Mouse (Mus musculus): ENCODE results near the gene Plbd1.

Plbd1 gene

DNA sequence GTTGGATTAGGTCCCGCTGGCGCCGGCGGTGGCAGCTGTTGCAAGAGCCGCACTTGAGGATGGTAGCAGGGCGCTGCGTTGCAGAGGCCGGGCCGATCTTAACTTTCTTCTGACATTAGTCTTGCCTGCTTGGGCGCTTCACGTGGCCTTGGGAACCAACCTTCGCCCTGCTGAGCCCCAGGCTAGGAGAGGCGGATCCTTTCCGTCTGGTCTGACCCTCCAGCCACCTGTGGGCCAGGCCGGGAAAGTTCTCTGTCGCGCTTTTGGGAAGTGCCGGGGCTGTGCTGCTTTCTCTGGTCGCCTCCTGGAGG is at the start of gene Plbd1:
Gene Plbd1 (minus strand): TSS at position 223 of the 311 bp plus-strand sequence.
- peak; percentile 75 for DNase-seq (ENCODE audit: low read depth, low spot score)

DNA sequence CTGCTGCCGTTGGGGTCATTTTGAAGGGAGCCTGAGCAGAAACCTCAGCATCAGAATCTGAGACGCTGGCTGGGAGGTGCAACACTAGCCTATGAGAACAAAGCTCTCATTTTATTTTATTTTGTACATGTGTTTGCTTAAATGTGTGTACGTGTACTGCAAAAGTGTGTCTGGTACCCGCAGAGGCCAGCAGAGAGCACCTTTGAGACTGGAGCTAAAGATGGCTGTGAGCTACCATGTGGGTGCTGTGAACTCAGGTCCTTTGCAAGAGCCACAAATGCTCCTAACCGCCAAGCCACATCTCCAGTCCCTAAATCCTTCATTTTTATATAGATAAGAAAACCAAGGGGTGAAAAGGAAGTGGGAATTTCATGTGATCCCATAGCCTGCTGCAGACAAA is 48.7 kb upstream of the Plbd1 start:
- no peak for DNase-seq (ENCODE audit: low read depth, low spot score)

DNA sequence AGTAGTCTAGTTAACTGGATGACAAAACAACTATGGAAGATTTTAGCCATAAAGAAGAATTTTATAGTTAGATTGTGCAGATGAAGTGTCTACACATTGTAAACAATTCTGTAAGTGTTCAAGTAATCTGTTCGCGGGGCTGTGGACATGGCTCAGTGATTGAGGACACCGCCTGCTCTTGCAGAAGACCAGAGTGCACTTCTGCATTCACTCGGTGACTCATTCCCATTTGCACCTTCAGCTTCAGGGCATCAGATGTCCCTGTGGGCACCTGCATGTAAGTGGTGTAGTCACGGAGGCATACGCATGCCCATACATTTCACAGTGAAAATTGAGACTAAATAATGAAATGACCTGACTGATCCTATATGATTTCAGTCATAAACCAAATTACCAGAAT is 46.9 kb upstream of the Plbd1 start:
- no peak for DNase-seq (ENCODE audit: low read depth, low spot score)

DNA sequence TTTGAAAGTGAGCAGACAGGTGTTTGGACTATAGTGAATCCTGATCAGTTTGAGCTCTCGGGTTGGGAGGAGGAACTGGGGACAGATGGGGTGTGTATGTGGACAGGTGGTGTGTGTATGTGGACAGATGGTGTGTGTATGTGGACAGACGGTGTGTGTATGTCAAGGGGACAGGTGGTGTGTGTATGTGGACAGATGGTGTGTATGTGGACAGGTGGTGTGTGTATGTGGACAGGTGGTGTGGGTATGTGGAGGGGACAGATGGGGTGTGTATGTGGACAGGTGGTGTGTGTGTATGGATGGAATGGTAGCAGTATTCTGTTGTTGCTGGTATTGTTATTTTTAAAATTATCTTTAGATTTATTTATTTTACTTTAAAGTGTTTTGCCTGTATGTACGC is 40.1 kb upstream of the Plbd1 start:
- DNase-seq (ENCODE audit: low read depth, low spot score): no peak

DNA sequence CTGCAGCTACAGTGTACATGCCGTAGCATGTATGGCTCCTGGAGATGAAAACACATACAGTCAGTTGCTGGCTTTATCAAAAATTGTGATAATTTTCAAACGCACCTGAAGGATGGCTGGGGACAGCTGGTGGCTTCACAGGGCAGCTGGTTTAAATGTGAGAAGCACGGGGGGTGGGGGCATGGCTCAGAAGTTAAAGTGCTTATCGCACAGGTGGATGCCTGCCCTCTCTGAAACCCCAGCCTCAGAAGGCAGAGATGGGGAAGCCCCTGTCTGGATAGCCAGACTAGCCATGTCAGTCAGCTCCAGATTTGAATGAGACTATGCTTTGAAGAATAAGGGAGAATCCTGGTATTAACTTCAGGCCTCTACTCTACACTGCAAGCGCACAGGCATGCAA is 39.5 kb upstream of the Plbd1 start:
- no peak for DNase-seq (ENCODE audit: low read depth, low spot score)

DNA sequence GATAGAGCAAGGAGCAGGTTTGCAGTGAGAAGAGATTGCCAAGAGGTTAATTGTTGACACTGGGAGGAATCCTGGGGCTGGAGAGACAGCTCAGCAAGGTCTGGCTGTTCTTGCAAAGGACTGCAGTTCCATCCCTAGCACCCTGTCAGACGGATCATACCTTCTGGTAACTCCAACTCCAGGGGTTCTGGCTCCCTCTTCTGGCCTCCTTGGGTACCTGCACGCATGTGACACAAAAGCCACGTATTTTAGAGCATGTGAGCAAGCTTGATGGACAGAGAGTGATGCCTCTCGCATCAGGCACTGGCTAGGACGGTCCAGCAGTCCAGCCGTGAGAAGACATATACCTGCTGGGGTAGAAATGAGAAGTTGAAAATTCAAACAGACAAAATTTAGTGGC is 29.6 kb upstream of the Plbd1 start:
- DNase-seq (ENCODE audit: low read depth, low spot score): no peak

DNA sequence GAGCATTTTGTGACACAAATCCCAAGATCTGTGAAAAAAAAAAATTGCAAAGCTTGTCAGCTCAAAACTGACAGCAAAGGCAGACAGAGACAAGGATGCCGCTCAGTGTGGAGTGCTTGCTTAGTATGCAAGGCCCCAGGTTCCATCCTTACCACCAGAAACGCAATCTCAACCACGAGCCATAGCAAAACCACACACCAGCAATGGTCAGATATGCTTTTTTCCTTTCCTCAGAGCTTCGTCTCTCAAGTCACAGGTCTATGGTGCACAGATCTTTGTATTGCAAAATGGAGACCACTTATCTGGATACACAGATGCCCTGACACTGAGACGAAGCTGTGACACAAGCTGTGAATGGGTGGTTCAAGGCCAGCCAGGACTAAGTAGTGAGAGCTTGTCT is 28.8 kb upstream of the Plbd1 start:
- DNase-seq (ENCODE audit: low read depth, low spot score): no peak

DNA sequence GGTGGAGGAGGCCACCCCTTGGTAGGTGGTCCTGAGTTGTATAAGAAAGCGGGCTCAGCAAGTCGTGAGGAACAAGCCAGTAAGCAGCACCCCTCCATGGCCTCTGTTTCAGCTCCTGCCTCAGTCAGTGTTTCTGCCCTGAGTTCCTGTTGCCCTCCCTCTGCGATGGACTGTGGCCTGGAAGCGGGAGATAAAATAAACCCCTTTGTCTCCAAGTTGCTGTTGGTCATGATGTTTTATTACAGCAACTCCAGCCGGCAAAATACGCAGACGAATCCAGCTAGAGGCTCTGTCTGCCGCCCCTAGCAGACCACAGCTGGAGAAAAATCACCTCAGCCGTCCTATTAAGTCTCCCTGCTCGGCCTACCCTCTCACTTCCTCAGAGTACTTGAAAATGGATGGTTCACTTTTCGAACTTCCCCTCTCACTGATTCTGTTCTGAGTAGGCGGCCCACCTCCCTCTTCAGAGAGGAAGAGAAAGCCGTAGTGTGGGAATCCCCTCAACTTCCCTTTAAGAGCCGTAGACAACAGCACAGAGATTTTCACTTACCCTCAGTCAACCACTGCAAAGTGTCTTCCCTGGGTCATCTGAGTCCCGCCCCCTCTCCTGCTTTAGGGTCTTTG is 28.2 kb upstream of the Plbd1 start:
- DNase-seq (ENCODE audit: low read depth, low spot score): peak; percentile 37

DNA sequence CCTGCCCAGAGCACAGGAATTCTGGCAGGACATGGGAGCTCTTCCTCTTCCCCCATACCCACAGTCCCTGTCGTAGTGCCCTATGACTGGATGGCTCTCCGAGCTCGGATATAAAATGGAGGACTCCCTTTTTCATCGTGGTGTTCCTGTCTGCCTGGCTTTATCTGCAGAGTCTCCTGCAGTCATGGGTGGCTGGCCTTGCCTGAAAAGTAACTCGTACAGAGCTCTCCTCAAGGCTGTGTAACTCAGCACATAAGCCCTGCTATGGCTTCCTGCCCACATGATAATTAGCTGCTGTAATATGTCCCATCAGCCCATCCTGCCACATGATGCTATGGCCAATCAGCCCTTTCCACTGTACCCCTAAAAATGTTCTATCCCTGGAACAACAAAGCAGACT is 23.7 kb upstream of the Plbd1 start:
- no peak for DNase-seq (ENCODE audit: low read depth, low spot score)

DNA sequence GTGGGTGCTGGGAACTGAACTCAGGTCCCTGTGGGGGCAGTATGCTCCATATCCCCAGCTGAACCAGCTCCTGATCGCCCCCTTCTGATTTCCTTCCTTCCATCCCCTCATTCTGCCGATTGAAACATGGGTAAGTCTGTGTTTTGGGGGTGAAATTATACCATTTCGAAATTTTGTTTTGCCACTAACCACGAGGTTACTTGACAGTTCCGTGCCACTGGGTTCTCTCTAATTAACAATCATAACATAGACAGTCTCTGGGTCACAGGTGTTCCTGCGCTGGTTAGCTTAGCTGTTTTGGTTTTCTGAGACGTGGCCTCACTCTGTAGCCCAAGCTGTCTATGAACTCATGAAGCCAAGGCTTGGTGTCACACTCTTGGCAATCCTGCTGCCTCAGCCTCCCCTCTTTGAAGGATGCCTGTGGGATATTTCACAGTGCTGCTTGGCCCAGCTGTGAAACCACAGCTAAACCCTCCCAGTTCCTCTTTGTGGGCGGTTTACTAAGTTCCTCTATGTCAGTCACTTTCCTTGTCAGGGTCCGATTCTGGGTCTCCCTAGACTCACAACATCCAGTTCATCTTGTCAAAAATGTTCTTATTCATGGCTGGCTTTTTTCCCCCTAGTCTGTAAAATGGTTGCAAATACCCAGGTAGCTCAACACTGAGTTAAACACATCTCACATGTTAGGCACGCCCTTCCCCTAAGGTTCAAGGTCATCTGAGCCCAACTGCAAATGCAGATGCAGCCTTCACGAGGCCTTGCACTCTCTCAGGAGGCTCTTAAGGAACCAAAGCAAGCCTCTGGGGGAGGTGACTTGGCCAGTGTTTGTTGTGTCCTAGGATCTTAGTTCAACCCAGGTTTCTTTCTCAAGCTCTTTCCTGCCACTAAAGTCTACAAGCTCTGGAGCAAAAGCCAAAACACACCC is 21.9 kb upstream of the Plbd1 start:
- DNase-seq (ENCODE audit: low read depth, low spot score): peak; percentile 47

DNA sequence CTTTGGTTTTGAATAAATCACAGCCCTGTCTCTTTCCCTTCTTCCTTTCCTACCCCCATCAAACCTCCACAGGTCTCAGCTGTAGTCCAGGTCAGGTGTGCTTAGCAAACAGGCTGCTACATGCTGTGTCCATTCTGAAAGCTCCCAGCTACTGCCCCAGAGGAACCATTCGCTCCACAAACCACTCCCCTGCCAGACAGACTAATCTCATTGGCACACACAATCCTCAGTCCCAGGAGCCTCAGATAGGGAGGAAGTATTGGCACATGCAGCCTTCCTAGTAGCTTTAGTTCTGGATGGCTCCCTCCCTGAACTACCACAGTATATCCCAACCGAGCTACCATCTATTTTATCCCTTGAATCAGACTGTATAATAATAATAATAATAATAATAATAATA is 17.7 kb upstream of the Plbd1 start:
- no peak for DNase-seq (ENCODE audit: low read depth, low spot score)

DNA sequence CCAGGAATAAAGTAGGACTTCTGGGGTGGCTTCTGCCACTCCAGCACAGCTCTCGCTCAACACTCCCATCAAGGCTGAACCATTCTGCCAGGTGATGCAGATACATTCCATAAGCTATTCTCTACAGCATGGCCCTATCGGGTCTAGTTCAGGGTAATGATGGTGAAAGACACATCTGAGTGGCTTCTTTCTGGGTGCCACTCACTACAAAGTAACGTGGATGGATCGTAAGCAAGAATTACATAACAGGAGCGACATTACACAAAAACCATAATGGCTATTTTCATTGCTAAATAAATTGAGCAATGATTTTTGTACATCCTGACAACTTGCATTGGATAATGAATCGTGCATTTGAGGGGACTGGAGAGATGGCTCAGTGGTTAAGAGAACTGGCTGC is 13.2 kb upstream of the Plbd1 start:
- DNase-seq (ENCODE audit: low read depth, low spot score): no peak

DNA sequence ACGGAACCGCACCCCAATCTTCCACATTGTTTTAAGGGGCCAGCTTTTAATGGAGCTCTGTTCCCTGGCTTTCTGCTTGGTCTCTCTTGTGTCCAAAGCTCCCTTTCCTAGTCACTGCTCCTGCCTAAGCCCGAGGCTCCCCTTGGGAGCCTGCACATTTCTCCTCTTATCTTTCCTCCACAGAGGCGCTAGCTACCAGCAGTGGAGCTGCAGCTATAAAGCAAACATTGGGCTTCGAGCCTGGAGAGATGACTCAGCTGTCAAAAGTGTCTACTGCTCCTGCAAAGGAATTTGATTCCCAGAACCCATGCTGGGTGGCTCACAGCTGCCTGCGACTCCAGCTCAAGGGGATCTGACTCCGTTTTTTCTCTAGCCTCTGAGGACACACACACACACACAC is 10.7 kb upstream of the Plbd1 start:
- DNase-seq (ENCODE audit: low read depth, low spot score): peak; percentile 68

DNA sequence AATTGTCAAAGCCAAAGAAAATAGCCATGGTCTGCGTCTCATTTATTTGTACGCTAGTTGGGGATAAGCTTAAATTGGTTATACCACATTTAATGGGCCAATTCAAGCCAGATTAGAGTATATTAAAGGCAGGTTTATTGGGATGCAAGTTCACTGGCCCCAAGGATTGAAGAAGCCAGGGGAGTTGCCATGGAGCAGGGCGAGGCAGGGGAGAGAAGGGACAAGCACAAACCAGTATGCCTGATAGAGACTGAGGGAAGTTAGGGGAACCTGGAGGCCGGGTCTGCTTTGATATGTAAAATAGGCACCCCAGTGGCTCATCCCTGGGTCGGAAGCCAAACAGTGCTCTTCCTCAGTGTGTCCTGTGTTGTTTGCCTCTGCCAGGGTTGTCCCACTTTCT is 7.5 kb upstream of the Plbd1 start:
- no peak for DNase-seq (ENCODE audit: low read depth, low spot score)

DNA sequence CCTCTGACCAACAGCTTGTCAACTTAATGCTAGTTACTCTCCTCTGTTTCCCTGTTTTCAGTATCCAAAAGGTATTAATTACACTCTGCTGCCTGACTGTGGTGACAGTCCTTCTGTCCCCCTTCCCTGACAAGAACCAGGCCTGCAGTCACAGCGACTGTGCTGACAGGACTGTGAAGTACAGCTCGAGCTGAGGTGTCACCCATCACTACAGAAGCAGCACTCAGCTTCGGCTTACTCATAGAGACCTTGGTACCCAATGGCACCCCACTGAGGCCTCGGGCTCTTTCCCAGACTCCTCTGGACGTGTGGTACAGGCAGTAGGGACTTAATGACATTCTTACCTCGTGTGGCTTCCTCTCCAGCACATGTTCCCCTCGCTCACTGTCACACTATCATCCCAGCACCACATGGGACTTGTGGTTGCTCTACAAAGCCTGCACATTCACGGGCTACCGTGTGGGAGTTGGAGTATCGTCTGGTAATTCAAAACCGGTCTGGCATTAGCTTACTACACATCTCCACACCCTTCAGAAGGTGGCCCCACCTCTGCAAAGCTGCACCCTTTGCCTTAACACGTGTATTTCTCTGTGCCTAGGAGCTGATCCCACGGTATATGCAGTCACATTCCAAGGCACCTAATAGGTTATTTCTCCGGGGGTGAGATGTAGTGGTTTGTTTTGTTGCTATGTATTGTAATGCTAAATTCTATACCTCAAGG is 6.7 kb upstream of the Plbd1 start:
- DNase-seq (ENCODE audit: low read depth, low spot score): no peak

DNA sequence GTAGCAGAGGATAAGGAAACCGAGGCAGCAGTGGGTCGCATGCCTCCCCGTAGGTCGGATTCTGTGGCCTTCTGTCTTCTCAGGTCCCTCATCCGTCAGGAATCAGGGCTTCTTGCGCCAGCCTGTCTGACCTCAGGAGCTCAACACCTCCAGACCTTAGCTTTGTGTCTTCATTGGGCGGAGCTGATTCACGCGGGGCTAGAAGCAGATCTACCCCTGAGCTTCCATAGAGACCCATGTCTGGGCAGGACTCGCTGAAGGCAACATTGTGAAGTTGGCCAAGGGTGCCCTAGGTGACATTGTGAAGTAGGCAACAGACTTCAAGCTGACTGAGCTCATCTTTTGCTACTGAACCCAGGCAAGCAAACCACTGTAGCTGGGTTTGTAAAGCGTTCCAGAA is 335 bp upstream of the Plbd1 start:
- no peak for DNase-seq (ENCODE audit: low read depth, low spot score)

DNA sequence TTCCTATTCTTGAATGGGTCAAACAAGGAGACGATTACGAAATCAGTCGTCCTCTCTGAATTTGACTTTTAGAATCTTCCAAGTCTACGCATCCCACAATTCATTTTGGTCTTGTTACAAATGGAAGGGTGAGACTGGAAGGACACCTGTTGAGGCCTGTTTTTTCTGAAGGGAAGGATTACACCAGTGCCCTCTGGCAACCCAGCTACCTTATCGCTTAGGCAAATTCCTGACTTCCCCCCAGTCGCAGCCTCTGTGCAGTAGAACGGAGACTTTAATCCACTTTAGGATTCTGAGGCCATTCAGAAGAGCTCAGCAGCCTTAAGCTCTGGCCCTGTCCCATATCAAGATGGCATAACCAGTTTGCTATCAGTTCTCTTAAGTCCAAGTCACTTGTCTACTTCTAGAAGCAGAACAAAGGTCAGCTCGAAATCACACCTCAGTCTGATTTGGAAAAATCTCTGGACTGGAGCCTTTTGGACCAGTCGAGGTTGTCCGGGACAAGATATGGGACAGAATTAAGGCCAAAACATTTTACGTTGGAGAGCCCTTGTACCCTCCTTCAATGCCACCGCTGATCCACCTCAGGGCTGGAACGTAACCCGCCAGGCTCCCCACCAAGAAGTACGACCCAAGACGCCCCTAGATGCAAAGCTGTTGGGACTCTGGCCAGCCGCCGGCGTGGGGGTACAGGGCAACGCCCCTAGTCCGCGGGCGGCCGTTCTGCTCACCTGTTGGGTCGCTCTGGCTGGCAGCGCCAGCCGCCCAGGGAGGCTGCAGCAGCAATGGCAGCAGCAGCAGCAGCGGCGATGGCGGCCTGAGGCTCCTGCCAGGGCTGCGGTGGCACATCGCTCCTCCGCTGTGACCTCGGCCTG is 660 bp downstream of the Plbd1 start:
- DNase-seq (ENCODE audit: low read depth, low spot score): no peak

DNA sequence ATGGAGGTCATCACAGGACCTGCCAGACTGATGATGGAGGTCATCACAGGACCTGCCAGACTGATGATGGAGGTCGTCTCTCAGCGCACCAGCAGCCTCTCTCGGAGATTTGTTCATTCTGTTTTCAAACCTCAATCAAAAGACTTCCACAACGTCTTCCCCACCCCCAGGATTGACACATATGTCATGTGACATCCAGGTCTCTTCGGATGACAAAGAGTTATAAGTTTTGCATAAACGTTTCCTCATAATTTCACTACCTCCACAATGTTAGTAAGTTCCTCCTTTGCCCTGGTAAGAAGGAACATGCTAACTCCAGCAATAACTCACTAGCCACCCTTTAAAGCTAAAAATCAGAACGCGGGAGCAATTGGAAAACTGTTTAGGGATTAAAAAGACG is 2.5 kb downstream of the Plbd1 start:
- no peak for DNase-seq (ENCODE audit: low read depth, low spot score)

DNA sequence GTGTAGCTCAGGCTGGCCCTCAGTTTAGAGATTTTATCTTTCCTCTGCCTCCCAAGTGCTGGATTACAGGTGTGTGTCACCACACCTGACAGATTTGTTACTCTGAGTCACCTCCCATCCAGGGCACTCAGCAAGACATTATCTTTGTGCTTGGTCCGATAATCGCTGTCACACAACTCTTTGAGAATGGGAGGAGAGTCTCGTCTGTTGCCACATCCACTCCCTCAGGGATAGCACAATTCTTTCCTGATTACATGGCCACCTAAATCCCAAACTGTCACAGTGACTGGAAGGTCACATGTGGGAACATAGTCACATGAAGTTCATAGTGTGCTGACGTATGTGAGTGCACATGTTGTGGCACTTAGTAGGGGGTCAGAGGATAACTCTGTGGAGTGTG is 3.4 kb downstream of the Plbd1 start:
- DNase-seq (ENCODE audit: low read depth, low spot score): no peak

DNA sequence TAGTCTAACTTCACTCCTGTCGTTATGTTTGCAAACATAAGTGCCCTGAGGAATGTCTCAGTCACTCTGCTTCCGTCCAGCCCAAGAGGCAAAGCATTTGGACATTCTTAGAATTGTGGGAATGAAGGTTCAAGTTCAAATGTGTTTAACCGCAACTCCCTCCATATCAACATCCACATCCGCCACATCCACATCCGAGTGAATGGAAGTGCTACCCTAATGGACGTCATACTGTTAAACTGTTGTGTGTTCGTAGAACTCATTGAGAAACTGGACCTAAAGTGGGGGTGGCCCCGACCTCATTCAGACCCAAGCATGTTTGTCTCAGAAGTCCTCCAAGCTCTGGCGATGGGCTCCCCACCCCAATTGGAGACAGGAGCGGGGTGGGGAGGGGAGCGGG is 5.9 kb downstream of the Plbd1 start:
- DNase-seq (ENCODE audit: low read depth, low spot score): no peak

DNA sequence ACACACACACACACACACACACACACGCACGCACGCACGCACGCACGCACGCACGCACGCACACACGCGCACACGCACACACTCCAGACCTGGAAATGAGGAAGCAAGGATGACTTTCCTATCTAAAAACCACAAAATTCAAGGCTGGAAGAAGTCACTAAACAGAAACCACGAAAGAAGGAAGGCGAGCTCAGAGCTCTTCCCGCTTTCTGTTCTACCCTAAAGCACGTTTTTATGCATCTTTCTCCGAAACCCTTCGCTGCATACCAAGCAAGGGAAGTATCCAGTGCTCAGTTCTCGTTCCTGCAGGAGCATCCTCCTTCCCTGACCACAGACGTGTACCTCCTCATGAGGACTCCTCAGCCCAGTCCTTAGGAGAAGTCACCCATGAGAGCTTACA is 7.3 kb downstream of the Plbd1 start:
- DNase-seq (ENCODE audit: low read depth, low spot score): no peak

DNA sequence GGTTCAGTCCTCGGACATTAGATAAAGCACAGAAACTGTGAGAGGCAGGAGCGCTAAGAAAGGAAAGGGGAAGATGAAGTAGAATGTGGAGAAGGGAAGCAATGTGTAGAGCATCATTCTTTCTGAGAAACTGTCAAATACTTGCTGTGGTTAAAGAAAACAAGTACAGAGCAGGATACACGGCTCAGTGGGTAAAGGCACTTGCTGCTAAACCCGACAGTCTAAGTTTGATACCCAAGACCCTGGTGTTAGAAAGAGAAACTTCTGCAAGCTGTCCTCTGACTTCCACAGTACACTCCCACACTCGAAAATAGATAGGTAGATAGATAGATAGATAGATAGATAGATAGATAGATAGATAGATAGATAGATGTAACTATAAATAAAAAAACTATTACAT is 8.4 kb downstream of the Plbd1 start:
- no peak for DNase-seq (ENCODE audit: low read depth, low spot score)

Data from skeletal muscle tissue, adult 2 months (tissue).